Mouse (Mus musculus): ENCODE measurements around the gene Sys1. TPM values are rescaled to one million over a fixed set of nuclear protein-coding genes. Genes with fewer than 3 reads are reported as not detected.
A peak's percentile ranks its signal among the peaks of the same experiment; 100 is the strongest.

Sys1 gene
- total RNA-seq, 2 experiments from 2014 or later: 40.9 to 41.8 TPM

DNA sequence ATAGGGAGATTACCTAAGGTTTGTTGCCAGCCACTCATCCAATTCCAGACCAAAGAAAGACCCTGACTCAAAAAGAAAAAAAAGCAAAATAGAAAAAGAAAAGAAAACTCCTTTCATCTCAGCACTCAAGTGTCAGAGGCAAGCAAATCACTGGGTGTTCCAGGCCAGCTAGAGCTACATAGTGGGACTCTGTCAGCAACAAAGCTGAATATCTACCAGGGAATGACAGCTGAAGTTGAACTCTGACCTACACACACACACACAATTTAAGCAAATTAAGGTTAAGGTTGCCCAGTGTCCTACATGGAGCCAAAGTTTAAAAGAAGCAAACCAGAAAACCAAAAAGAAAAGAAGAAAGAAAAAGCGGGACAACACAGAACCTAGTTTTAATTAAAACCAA lies 8.6 kb upstream of the Sys1 start:
- intact Hi-C loops (cut with DNase I): no loop called here
- no peak for DNase-seq (ENCODE audit: extremely low spot score in 1 of 2, low spot score in 2 of 2)

DNA sequence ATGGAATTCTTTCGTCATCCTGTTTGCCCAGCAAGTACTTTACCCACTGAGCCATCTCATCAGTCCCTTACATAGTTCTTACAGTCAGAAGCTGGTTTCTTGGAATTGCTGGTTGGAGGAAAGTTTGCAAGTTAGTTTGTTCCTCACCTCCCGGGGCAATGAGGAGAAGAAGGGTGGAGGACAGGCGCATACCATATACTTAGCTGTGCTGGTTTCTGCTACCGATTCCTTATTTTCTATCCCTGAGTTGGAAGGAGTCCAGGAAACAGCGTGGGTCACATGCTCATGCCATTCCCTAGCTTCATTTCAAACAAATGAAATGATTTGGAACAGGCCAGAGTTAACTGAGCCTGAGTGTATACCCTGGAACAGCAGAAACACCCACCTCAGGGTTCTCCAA lies 7.8 kb upstream of the Sys1 start:
- intact Hi-C loops (cut with DNase I): no loop called here
- DNase-seq (ENCODE audit: extremely low spot score in 1 of 2, low spot score in 2 of 2): no peak

GRCm38 (mm10) chr2:164449341-164450042 lies 7.3 kb upstream of the Sys1 start:
- intact Hi-C loops (cut with DNase I): no loop called here
- no peak for DNase-seq (ENCODE audit: extremely low spot score in 1 of 2, low spot score in 2 of 2)

- DNase-seq (ENCODE audit: extremely low spot score in 1 of 2, low spot score in 2 of 2): no peak
- intact Hi-C loops (cut with DNase I): no loop called here
Measured at GRCm38 (mm10) chr2:164452000-164452676, 4.6 kb upstream of the Sys1 start.

DNA sequence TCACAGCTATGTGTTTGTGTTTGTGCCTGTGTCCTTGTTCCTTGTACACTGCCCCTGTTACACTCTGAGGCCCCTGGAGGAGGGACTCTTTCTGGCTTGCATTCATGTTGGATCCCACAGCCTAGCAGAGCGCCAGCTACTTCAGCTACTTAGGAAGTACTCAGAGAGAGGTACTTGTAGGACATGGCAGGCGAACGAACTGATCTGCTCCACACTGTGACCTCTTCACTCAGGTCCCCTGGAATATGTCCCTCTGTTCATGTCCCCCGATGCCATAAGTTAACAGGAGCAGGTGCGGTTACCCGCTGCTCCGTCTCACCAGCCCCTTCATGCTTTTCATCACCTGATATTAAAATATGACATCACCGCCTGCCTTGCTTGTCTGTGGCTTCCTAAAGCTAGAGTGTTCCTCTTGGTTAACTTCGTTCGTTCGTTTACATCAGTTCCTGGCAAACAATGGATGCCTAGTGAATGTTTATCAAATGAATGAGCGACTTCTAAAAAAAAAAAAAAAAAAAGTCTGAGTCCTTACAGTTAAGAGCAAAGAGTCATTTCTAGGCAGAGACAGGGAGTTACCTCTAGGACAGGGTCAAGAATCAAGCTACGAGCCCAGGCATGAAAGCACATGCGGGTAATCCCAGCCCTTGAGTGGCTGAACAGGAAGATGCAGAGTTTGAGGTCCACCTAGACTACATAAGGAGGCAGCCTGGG lies 3.6 kb upstream of the Sys1 start:
- intact Hi-C loops (cut with DNase I): no loop called here
- DNase-seq (ENCODE audit: extremely low spot score in 1 of 2, low spot score in 2 of 2): no peak

DNA sequence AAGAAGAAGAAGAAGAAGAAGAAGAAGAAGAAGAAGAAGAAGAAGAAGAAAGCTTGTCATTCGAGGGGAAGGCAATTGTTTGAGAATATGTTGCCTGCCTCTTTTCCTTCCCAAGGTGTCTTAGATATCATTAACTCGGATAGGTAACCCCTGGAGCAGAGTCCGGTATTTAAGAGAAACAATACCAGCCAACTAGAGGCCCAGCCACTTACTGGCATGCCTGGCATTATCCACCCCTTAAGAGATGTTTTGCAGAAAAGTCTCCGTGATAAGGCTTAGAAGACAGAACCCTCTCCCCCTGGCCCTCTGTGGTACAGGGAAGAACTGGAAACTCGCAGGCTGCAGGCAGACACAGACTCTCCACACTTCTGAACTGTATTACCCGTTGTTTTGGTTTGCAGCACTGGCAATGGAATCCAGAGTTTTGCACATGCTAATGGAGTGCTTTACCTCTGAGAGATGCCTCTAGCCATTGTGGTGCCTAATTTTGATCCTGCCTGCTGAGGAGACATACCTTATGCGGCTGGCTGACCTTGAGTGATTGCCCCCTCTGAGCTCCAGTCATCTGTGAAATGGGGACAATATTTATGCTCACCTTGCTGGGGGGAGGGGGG lies 2.8 kb upstream of the Sys1 start:
- DNase-seq (ENCODE audit: extremely low spot score in 1 of 2, low spot score in 2 of 2): no peak
- intact Hi-C loops (cut with DNase I): loop anchor here (2.0 kb wide), 1 partner anchor 37 kb away; no protein-coding TSS in a partner anchor

GRCm38 (mm10) chr2:164454846-164455245 lies 1.9 kb upstream of the Sys1 start:
- DNase-seq (ENCODE audit: extremely low spot score in 1 of 2, low spot score in 2 of 2): peak; percentile 67 to 69
- intact Hi-C loops (cut with DNase I): loop anchor here (2.0 kb wide), 1 partner anchor 38 kb away; no protein-coding TSS in a partner anchor

DNA sequence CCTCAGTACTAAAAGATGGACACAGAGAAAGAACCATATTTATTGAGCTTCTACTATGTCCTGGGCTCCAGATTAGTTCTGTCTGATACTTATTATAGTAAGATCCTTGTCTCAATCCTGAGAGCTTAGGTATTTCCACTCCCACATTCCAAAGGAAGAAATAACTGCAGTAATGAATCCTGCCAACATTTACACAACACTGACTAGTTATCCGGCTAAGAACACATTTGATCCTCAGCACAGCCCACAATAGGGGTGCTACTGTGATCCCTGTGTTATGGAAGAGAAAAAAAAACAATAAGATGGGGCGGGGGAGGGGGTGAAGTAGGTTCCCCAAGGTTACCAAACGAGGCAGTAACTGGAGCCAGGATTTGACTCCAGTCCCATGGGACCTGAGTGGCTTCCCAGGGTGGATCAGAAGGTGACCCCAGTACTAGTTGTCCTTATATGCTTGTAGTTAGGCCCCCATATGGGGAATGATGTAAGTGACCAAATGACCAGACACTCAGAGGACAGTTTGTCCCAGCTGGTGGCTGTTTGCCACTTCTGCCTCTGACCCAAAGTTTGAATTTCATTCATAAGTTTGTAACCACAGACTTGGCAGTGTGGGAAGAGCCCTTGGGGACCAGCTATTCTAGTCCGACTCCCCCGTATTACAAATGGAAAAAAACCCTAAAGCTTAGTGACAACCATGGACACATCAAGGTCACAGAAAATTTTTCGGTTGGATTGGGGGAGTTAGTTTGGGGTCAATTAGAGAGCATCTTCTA lies 1.2 kb upstream of the Sys1 start:
- DNase-seq (ENCODE audit: extremely low spot score in 1 of 2, low spot score in 2 of 2): no peak
- intact Hi-C loops (cut with DNase I): loop anchor here (2.0 kb wide), 1 partner anchor 39 kb away; no protein-coding TSS in a partner anchor

- intact Hi-C loops (cut with DNase I): no loop called here
- DNase-seq (ENCODE audit: extremely low spot score in 1 of 2, low spot score in 2 of 2): no peak
Measured at GRCm38 (mm10) chr2:164456413-164456812, 351 bp upstream of the Sys1 start.

DNA sequence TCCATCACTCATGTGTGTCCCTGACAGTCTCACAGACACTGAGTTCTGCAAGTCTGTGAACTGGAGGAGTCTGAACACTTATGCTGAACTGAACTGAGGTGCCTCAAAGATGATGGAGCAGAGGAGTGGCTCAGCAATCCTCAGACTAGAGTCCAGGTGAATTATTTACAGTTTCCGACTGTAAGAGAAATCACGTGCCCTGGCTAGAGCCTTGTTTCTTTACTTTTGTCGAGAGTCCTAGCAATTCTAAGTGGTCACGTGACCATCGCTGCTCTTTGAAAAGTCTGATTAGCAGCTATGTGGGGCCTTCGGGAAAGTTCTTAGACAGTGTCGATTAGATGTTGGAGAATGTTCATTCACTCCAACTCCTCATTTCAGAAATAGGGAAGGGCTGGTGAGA lies 1.2 kb downstream of the Sys1 start:
- intact Hi-C loops (cut with DNase I): no loop called here

GRCm38 (mm10) chr2:164458535-164458934 lies 1.8 kb downstream of the Sys1 start:
- no peak for DNase-seq (ENCODE audit: extremely low spot score in 1 of 2, low spot score in 2 of 2)
- intact Hi-C loops (cut with DNase I): no loop called here

More for the DNA sequence above, 1.2 kb downstream of the Sys1 start:
- no peak for DNase-seq (ENCODE audit: extremely low spot score in 1 of 2, low spot score in 2 of 2)

DNA sequence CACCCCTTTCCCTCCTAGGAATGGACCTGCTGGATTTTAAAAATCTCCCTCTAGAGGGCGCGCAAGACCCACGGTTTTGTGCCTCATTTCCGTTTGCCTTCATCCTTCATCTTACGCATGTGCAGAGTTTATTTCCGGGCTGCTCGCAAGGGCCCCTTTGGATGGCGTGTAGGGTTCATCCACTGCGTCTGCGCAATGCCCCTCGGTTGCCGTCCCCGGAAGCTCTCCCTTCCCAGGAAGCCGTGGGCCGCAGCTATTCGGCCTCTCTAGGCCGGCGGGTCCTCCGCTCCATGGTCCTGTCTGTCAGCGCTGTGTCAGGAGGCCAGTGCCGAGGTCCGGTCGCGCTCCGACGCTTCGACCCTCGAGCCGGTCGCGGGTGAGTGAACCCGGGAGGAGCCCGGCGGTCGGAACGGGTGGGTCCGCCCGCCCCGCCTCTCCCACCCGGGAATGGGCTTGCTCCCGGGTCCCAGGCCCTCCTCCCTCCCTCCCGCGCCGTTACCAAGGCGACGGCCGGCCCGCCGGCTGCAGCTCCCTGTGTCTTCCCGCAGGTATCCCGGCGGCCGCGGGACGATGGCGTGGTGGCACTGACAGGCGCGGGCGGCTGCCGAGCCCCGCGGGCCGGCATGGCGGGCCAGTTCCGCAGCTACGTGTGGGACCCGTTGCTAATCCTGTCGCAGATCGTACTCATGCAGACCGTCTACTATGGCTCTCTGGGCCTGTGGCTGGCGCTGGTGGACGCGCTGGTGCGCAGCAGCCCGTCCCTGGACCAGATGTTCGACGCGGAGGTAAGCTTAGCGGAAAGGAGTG lies 4.2 kb downstream of the Sys1 start, which contains the start of gene Gm20458:
Gm20458 (plus strand) TSS at position 223 of the 807 bp plus-strand sequence.
- intact Hi-C loops (cut with DNase I): no loop called here

DNA sequence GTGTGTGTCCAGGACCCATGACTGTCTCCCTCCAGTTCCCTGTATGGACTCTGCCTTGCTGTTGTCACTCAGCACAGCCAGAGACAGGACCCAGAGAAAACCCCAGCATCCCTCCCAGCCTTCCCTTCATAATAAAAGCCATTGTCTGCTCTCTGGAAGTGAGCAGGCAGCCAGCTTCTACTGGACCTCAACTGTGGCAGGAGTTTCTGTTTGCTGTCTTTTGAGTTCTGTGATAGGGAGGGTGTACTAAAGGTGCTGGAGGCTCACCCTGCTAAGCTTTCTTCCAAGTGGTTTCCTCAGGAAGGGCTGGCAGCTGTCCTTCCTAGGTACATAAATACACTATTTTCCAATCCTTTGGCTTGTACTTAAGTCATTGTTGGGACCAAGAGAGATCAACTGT lies 8.4 kb downstream of the Sys1 start:
- no peak for DNase-seq (ENCODE audit: extremely low spot score in 1 of 2, low spot score in 2 of 2)
- intact Hi-C loops (cut with DNase I): no loop called here

More for the DNA sequence above, 4.2 kb downstream of the Sys1 start, which contains the start of gene Gm20458:
- peak; percentile 97 for DNase-seq (ENCODE audit: extremely low spot score in 1 of 2, low spot score in 2 of 2)

- DNase-seq (ENCODE audit: extremely low spot score in 1 of 2, low spot score in 2 of 2): no peak
- intact Hi-C loops (cut with DNase I): no loop called here
Measured at GRCm38 (mm10) chr2:164466787-164467186, 10.0 kb downstream of the Sys1 start.

GRCm38 (mm10) chr2:164470254-164470653 lies 13.5 kb downstream of the Sys1 start:
- intact Hi-C loops (cut with DNase I): loop anchor here (10.0 kb wide), 1 partner anchor 95 kb away; the partner anchor contains the start of gene Wfdc2
- DNase-seq (ENCODE audit: extremely low spot score in 1 of 2, low spot score in 2 of 2): peak in 1 of 2 experiments; percentile 67

GRCm38 (mm10) chr2:164473624-164474023 lies 16.9 kb downstream of the Sys1 start, which contains the start of gene Trp53tg5:
Gene Trp53tg5, minus strand, starts transcription at chr2:164473724.
- DNase-seq (ENCODE audit: extremely low spot score in 1 of 2, low spot score in 2 of 2): no peak
- intact Hi-C loops (cut with DNase I): loop anchor here (10.0 kb wide), 1 partner anchor 91 kb away; the partner anchor contains the start of gene Wfdc2

GRCm38 (mm10) chr2:164485681-164486257 lies 29.0 kb downstream of the Sys1 start, which contains the start of gene Dbndd2:
Gene Dbndd2, plus strand, starts transcription at chr2:164486106.
- intact Hi-C loops (cut with DNase I): no loop called here
- DNase-seq (ENCODE audit: extremely low spot score in 1 of 2, low spot score in 2 of 2): no peak

All from left cerebral cortex, postnatal 10 days (tissue).